Mouse (Mus musculus): ENCODE measurements around the gene Pigr. TPM values are rescaled to one million over a fixed set of nuclear protein-coding genes. Genes with fewer than 3 reads are reported as not detected.

Gene Pigr
- total RNA-seq (2021), result not detected
- long read RNA-seq, experiment 1, result 0 reads
- long read RNA-seq, experiment 2, result 0 reads

DNA sequence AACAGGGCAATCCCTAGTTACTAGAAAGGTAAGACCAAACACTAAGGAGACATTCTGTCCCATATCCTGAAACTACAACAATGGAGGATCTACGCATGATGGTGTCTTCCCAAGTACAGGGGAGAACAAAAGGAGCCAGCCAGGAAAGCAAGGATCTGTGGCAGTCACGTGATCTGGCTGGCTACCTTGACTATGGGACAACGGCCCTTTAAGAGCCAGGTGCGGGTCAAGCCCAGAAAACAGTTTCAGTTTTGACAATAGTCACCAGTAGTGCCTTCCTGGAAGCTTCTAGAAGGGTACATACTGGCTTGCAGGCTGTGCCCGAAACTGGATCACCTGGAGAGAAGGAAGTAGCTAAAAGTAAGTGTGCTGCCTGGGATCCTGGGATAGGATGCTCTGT is at the start of gene Pigr:
Pigr (plus strand) TSS at position 237 of the 400 bp plus-strand sequence.
- no peak within 1 kb of the TSS for H3K27ac ChIP-seq
- TF ChIP-seq CTCF (conservative IDR thresholded peaks at IDR 0.05), result no peak
- no peak within 1 kb of the TSS for H3K4me3 ChIP-seq
- no peak for DNase-seq (ENCODE audit: low spot score in 2 of 2)

DNA sequence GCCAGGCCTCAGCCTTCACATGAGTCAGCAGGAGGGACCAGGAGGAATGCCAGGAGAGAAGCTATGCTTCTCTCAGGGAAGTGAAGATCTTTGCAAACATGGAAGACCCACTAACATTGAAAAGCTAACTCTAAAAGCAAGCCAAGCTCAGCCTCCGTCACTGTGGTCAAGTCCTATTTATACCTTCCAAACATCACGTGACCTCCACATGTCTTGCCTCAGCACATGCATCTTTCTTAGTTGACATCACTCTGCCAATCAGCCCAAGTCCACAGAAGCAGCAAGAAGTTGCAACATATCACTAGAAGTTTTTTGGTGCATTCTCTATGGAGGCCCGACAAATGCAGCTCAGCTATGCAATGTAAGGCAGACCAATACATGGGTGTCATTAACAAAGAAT is 46.6 kb upstream of the Pigr start:
- no peak for DNase-seq (ENCODE audit: low spot score in 2 of 2)
- no peak overlapping the region for H3K4me3 ChIP-seq
- TF ChIP-seq CTCF (conservative IDR thresholded peaks at IDR 0.05), result no peak
- no peak overlapping the region for H3K27ac ChIP-seq

DNA sequence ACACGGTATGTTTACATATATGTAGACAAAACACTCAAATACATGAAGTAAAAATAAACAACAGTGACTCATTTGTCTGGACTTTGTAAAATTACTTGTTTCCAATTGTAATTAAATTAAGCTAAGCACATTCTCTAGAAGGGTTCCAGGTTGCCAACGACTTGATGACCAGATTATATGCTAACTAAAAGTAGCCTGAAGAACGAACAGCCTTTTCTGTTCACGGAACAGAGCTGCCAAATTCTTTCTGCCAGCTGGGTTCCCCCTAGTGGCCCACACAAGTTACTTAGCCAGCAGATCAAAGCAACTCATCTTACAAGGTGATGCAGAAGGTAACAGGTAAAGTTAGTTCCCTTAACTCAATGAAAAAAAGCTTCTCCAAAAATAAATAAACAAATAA is 42.4 kb upstream of the Pigr start:
- no peak overlapping the region for H3K4me3 ChIP-seq
- H3K27ac ChIP-seq, result no peak overlapping the region
- peak; percentile 22 to 27 for DNase-seq (ENCODE audit: low spot score in 2 of 2)
- TF ChIP-seq CTCF (conservative IDR thresholded peaks at IDR 0.05), result peak; percentile 82

DNA sequence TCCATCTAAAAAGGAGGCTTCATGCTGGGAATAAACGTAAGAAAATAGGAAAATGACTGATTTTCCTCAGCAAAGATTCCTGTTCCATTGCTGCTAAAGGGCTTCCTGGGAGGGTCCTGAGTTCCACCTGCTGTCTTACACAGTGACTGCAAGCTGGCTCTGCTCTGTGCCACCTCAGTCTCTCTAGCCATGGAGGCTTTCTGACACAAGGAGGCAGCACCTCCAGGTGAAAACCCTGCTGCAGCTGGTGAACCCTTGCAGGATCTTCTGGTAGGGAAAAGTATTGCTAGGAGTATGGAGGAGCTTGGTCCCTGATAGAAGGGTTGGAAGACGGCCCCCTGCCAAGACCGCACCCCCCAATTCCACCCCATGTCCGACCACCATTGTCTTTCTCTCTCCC is 39.5 kb upstream of the Pigr start:
- H3K4me3 ChIP-seq, result no peak overlapping the region
- DNase-seq (ENCODE audit: low spot score in 2 of 2), result no peak
- peak; percentile 56 for TF ChIP-seq CTCF (conservative IDR thresholded peaks at IDR 0.05)
- H3K27ac ChIP-seq, result no peak overlapping the region

DNA sequence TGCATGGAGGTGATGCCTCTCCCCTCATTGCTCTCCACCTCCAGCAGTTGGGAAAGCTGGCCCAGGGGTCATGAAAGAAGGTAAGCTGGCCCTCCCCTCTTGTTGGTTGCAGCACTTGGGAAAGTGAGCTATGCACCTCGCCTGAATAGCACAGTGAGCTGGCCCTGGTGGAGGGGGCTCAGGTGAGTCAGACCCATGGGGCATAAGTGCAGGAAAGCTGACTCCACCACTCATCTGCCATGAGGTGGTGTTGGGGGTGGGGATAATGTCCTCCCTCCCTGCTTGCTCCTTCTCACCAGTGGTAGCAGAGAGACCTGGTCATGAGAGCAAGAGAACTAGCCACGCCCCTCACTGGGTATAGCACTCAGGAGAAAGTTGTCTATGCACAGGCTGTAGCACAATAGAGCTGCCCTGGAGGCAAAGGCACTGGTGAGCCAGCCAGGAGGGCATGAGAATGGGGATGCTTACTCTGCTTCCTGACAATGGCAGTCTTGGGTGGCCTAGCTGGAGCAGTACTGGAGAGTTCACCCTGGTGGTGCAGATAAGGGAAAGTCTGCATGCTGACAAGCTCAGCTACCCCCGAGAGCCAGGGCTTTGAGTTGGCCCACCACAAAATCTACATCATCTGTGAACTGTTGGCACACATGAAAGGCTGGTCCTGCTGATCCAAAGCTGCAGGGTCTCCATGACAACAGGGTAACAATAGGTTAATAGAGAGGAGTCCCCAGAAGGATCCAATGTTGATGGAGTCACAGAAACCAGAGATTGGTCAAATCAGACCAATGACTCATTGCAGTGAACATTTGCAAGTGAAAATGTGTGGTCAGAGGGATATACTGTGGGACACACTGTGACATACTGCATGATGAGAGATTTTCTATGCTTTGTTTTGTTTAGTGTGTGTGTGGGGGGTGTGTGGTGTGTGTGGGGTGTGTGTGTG is 36.7 kb upstream of the Pigr start:
- no peak overlapping the region for H3K4me3 ChIP-seq
- TF ChIP-seq CTCF (conservative IDR thresholded peaks at IDR 0.05), result no peak
- H3K27ac ChIP-seq, result no peak overlapping the region
- DNase-seq (ENCODE audit: low spot score in 2 of 2), result no peak

DNA sequence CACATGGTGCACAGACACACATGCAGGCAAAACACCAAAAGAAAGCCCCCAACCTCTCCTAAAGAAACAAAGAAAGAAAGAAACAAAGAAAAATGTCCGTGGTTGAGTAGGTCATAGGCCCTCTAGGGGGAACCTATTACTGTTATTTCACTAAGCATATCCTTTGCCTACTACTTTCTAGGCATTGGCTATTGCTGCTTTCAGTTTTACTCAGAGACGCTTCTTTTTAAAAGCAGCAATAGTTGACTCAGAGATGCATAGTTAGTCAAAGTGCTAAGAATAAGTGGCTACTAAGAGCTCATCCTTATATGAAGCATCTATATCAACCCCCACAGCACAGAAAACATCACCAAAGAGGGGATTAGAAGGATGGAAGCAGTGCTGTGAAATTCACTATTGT is 31.2 kb upstream of the Pigr start:
- no peak for TF ChIP-seq CTCF (conservative IDR thresholded peaks at IDR 0.05)
- DNase-seq (ENCODE audit: low spot score in 2 of 2), result no peak
- Histone ChIP-seq H3K27ac (no peak overlapping the region), H3K4me3 (no peak overlapping the region)

DNA sequence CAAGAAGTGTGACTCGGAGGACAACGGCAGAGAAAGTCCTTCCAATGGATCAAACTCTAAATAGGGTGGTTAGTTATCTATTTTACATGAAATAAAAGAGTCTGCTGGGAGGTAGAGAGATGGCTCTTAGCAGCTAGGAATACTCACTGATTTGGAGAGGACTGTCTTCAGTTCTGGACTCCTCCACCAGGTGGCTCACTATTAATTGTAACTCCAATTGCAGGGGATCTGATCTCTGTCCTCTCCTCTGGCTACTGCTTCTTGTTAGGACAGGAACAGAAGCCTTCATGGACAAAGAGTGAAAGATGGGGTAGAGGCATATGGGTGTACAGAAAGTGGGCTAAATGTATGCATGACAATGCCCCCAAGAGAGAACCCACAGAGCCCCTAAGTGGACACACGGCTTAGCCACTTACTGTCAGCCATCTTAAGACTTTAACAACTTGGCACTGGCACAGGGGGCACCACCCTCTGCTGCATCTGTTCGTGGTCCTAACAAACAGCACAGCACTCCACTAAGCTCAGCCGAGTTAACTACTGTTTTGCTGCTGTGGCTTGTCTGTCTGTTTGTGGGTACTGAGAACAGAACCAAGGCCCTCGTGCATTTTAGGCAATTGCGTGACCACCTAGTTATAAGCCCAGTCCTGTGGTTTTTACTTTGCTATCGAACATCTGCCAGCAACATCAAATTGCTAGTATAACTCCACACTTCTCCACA is 29.4 kb upstream of the Pigr start:
- peak; percentile 89 for TF ChIP-seq CTCF (conservative IDR thresholded peaks at IDR 0.05)
- H3K4me3 ChIP-seq, result no peak overlapping the region
- H3K27ac ChIP-seq, result no peak overlapping the region
- peak; percentile 26 to 59 for DNase-seq (ENCODE audit: low spot score in 2 of 2)

DNA sequence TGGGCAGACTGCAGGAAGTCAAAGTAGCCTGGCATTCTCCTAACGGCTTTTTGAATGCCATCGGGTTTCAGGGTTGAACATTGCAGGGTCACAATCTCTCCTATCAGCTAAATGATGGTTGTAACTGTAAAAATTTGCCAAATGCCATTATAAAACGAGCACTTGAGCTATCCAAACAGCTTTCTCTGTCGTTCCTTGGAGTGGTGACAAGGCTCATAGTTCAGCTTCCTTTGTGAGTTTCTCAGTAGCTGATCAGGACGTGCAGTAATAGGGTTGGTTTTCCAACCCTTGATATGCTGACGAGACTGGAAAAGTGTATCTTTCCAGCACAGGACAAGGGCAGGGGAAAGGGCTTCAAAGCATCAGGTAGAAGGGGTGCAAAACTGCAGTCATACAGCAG is 28.4 kb upstream of the Pigr start:
- DNase-seq (ENCODE audit: low spot score in 2 of 2), result no peak
- TF ChIP-seq CTCF (conservative IDR thresholded peaks at IDR 0.05), result no peak
- H3K4me3 ChIP-seq, result no peak overlapping the region
- H3K27ac ChIP-seq, result no peak overlapping the region

DNA sequence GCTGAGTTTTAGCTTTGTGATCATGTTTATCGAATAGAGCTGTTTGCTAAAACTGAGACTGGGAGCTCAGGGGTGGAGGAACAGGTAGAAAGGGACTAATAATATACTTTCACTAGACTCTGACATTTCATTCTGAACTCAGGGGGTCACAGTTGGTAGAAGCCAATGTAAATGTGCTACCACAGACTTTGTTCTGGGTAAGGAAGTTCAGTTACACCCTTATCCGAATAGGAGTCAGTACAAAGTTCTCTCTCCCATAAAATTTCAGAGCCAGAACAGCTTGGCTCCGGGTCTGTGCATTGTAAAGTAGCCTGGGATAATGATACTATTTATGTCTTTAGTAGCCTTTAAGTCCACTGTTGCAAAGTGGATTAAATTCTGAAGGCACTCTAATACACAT is 27.9 kb upstream of the Pigr start:
- no peak for DNase-seq (ENCODE audit: low spot score in 2 of 2)
- H3K4me3 ChIP-seq, result no peak overlapping the region
- TF ChIP-seq CTCF (conservative IDR thresholded peaks at IDR 0.05), result no peak
- no peak overlapping the region for H3K27ac ChIP-seq

DNA sequence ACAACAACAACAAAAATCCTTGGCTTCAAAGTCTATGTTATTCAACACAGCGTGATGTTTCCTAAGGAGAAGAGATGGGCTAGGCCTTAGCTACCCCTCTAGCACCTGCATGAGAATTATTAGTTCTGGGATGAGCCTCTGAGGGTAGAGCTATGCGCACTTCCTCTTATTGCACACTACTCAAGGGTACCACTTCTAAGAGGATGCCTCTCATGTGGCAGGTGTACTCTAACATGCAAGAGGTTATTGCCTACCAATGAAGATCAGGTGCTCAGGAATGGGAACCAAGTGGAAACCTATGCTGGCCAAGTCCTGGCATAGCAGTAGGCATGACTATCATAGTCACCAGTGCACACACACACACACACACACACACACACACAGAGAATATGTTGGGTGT is 27.1 kb upstream of the Pigr start:
- H3K27ac ChIP-seq, result no peak overlapping the region

DNA sequence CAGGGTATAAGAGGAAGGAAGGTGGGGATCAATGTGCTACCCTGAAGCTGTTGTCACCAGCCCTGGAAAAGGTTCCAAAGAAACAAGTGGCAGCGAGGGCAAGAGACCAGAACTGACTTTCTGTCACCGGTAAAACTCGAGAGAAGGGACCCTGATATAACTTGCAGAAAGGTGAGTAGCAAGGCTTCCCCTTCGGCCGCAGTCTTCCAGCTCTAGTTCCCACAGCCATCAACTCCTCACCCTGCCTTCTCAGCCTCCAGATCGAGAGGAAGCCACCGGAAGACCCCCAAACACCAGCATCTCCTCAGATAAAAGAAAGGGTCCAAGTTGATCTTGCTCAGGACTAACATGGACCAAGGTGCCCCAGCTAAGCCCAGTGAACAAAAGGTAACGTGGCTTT is 25.9 kb upstream of the Pigr start, which contains the start of gene Fcamr:
Fcamr (plus strand) TSS at position 301 of the 400 bp plus-strand sequence.
- Histone ChIP-seq H3K4me3 (no peak within 1 kb of the TSS), H3K27ac (no peak within 1 kb of the TSS)
- no peak for TF ChIP-seq CTCF (conservative IDR thresholded peaks at IDR 0.05)
- DNase-seq (ENCODE audit: low spot score in 2 of 2), result no peak

More for the DNA sequence above, 27.1 kb upstream of the Pigr start:
- no peak for DNase-seq (ENCODE audit: low spot score in 2 of 2)
- TF ChIP-seq CTCF (conservative IDR thresholded peaks at IDR 0.05), result no peak
- no peak overlapping the region for H3K4me3 ChIP-seq

DNA sequence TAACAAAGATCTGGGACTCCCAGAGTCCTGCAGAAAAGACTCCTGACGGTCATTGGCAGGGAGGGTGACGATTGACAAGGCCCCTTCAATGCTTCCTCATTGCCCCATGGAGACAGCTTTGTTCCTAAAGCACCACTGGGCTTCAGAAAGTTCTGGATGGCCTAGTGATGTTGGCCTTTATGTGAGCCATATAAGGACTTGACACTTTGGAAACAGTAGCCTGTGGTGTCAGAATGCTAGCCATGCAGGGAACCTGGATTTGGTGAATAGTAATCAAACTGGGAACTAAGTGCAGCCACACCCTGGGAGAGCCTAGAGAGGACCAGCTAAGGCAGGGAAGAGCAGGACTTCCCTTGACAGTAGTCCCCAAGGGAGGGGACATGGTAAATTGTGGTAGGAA is 25.0 kb upstream of the Pigr start:
- DNase-seq (ENCODE audit: low spot score in 2 of 2), result no peak
- H3K27ac ChIP-seq, result no peak overlapping the region
- H3K4me3 ChIP-seq, result no peak overlapping the region
- TF ChIP-seq CTCF (conservative IDR thresholded peaks at IDR 0.05), result no peak

DNA sequence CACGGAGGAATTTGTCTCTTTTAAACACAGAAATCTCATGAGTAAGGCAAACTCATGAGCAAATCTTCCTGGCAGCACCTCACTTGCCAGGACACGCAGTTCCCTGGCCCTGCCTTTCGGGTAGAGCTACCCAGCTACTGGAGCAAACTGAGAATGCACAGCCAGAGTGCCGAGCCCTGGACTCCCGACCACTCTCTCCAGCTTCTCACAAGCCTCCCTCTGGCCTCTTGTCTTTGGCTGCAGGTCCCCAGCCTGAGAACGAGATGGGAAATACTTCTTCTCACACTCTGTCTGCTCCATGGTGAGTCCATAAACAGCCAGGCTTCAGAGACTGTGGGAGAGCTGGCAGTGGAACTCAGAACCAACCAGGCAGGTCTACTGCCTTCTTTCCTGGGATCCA is 23.5 kb upstream of the Pigr start:
- DNase-seq (ENCODE audit: low spot score in 2 of 2), result no peak
- TF ChIP-seq CTCF (conservative IDR thresholded peaks at IDR 0.05), result no peak
- no peak overlapping the region for H3K4me3 ChIP-seq

More for the DNA sequence above, 23.5 kb upstream of the Pigr start:
- H3K27ac ChIP-seq, result no peak overlapping the region

Data from layer of hippocampus, adult 2 months (tissue).